Mouse (Mus musculus): Measurements from ENCODE around the gene Rcn2.

GRCm38 (mm10) chr9:56062336-56062735 lies 20.7 kb downstream of the Rcn2 start:
- TF ChIP-seq EP300 (IDR thresholded peaks at IDR 0.05; ENCODE audit: low read depth) (no peak), CTCF (IDR thresholded peaks at IDR 0.05; ENCODE audit: low read depth) (no peak)
